Mouse (Mus musculus) brain, adult 2 months (tissue): ENCODE data around the gene Smg7.

Experiments
- DNase-seq: peaks from one replicate; pipeline ENCODE4 v3.0.0; 2011; ENCODE audit warnings: low read depth, low spot score

Gene Smg7

GRCm38 (mm10) chr1:152840343-152840742 lies 62.1 kb downstream of the Smg7 start:
- no peak for DNase-seq

GRCm38 (mm10) chr1:152838841-152839240 lies 63.6 kb downstream of the Smg7 start:
- DNase-seq, result peak; percentile 75

- peak; percentile 58 for DNase-seq
These were observed 64.3 kb downstream of the Smg7 start for GRCm38 (mm10) chr1:152838026-152838702.

- DNase-seq, result no peak
These were observed 67.4 kb downstream of the Smg7 start for GRCm38 (mm10) chr1:152835061-152835460.

GRCm38 (mm10) chr1:152832316-152832715 lies 70.1 kb downstream of the Smg7 start:
- DNase-seq, result no peak

- no peak for DNase-seq
These were observed 70.8 kb downstream of the Smg7 start for GRCm38 (mm10) chr1:152831619-152832018.

- peak; percentile 92 for DNase-seq
These were observed 71.4 kb downstream of the Smg7 start for GRCm38 (mm10) chr1:152831003-152831402.

- no peak for DNase-seq
These were observed 72.4 kb downstream of the Smg7 start for GRCm38 (mm10) chr1:152830054-152830453.

- no peak for DNase-seq
These were observed 73.7 kb downstream of the Smg7 start for GRCm38 (mm10) chr1:152828637-152829355.

GRCm38 (mm10) chr1:152828168-152828567 lies 74.3 kb downstream of the Smg7 start:
- no peak for DNase-seq

GRCm38 (mm10) chr1:152826446-152826845 lies 76.0 kb downstream of the Smg7 start:
- DNase-seq, result no peak

- no peak for DNase-seq
These were observed 78.2 kb downstream of the Smg7 start for GRCm38 (mm10) chr1:152824206-152824605.

- DNase-seq, result peak; percentile 61
These were observed 80.7 kb downstream of the Smg7 start for GRCm38 (mm10) chr1:152821746-152822145.

GRCm38 (mm10) chr1:152820911-152821695 lies 81.3 kb downstream of the Smg7 start:
- DNase-seq, result no peak

- DNase-seq, result peak; percentile 38
These were observed 82.9 kb downstream of the Smg7 start for GRCm38 (mm10) chr1:152819558-152819957.

- peak; percentile 63 for DNase-seq
These were observed 84.7 kb downstream of the Smg7 start for GRCm38 (mm10) chr1:152817794-152818193.

- peak; percentile 68 for DNase-seq
These were observed 85.2 kb downstream of the Smg7 start for GRCm38 (mm10) chr1:152817027-152817769.

- DNase-seq, result peak; percentile 59
These were observed 87.2 kb downstream of the Smg7 start for GRCm38 (mm10) chr1:152815265-152815701.

GRCm38 (mm10) chr1:152810533-152811439 lies 91.7 kb downstream of the Smg7 start:
- no peak for DNase-seq

GRCm38 (mm10) chr1:152809541-152810252 lies 92.7 kb downstream of the Smg7 start:
- no peak for DNase-seq
